In the genomic region with DNA sequence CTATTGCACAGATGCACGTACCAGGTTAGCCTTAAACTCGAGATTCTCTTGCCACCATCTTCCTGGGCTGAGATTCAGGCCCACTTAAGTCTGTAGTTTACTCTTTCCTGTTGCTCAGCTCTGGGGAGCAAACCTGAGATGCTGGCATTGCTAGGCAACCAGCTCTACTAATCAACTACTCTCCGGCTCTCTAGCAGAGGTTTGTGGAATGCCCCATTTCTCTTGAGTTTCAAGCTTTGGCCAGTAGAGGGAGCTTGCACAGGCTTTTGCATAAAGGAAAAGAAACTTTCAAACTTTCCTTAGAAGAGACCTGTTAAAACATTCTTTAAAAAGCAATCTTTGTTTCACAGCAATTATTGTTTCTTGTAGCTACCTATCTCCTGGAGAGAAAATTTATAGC, we compare ENCODE assay signal across 10 mouse cellular contexts. TPM values are rescaled to one million over a fixed set of nuclear protein-coding genes. Genes with fewer than 3 reads are reported as not detected.
A peak's percentile ranks its signal among the peaks of the same experiment; 100 is the strongest.
DNase-seq lines count a peak whose midpoint lies in the region; ATAC-seq and TF ChIP-seq lines count a peak whose summit lies in the region.
"Had no signal": no experiment of that assay in that cellular context is flagged by ENCODE, and none has a peak within 500 bp of the region (broad histone marks: within the 10 kb centered on the region; RNA-seq: fewer than 3 reads in every experiment).

No protein-coding gene starts in this region.

- WGBS in heart, embryonic 10.5 days: 32% methylated on average over 3 of the region's 3 CpGs
- 33% methylated on average over 3 of the region's 3 CpGs for WGBS in heart, embryonic 12.5 days
- 35% methylated on average over 3 of the region's 3 CpGs for WGBS in hindbrain, embryonic 11.5 days
- 33% methylated on average over 3 of the region's 3 CpGs for WGBS in midbrain, embryonic 14.5 days
- WGBS in thymus, adult 2 months: 43% methylated on average over 3 of the region's 3 CpGs

- no peak overlapping the region for H3K27ac ChIP-seq in heart, embryonic 10.5 days
- H3K27ac ChIP-seq in heart, embryonic 12.5 days (ENCODE audit: poor library complexity, severe bottlenecking): no peak overlapping the region
- H3K27ac ChIP-seq in hindbrain, embryonic 11.5 days (ENCODE audit: low read depth, low read length): no peak overlapping the region
- H3K27ac ChIP-seq in midbrain, embryonic 14.5 days (replicated peaks; ENCODE audit: low read depth, low read length): no peak overlapping the region
- no peak overlapping the region for H3K27ac ChIP-seq in thymus, adult 2 months (ENCODE audit: control insufficient read depth, insufficient read depth, low read length)
- H3K27ac ChIP-seq: liver, embryonic 13.5 days had no signal

- no peak overlapping the region for H3K4me2 ChIP-seq in heart, embryonic 12.5 days
- no peak overlapping the region for H3K4me2 ChIP-seq in hindbrain, embryonic 11.5 days (replicated peaks; ENCODE audit: low read depth, low read length)
- no peak overlapping the region for H3K4me2 ChIP-seq in midbrain, embryonic 14.5 days (ENCODE audit: low read length)
- H3K4me2 ChIP-seq: liver, embryonic 13.5 days had no signal

- no peak overlapping the region for H3K4me3 ChIP-seq in heart, embryonic 10.5 days
- no peak overlapping the region for H3K4me3 ChIP-seq in heart, embryonic 12.5 days
- no peak overlapping the region for H3K4me3 ChIP-seq in hindbrain, embryonic 11.5 days (ENCODE audit: low read depth, low read length)
- no peak overlapping the region for H3K4me3 ChIP-seq in midbrain, embryonic 14.5 days (replicated peaks; ENCODE audit: low read depth, low read length)
- H3K4me3 ChIP-seq in thymus, adult 2 months (ENCODE audit: control insufficient read depth, insufficient read depth, low read length): no peak overlapping the region
- H3K4me3 ChIP-seq: liver, embryonic 13.5 days had no signal

- H3K4me1 ChIP-seq in heart, embryonic 10.5 days: no peaks in the 10 kb centered on the region
- H3K4me1 ChIP-seq in heart, embryonic 12.5 days (replicated peaks): no peaks in the 10 kb centered on the region
- H3K4me1 ChIP-seq in hindbrain, embryonic 11.5 days (replicated peaks; ENCODE audit: control insufficient read depth, insufficient read depth, low read length): no peaks in the 10 kb centered on the region
- H3K4me1 ChIP-seq in midbrain, embryonic 14.5 days (ENCODE audit: control insufficient read depth, insufficient read depth, low read length): no peaks in the 10 kb centered on the region
- H3K4me1 ChIP-seq in thymus, adult 2 months (replicated peaks; ENCODE audit: control insufficient read depth, insufficient read depth, low read length): no peaks in the 10 kb centered on the region
- H3K4me1 ChIP-seq: liver, embryonic 13.5 days had no signal

- no peaks in the 10 kb centered on the region for H3K9me3 ChIP-seq in heart, embryonic 10.5 days
- no peaks in the 10 kb centered on the region for H3K9me3 ChIP-seq in heart, embryonic 12.5 days (replicated peaks)
- no peaks in the 10 kb centered on the region for H3K9me3 ChIP-seq in hindbrain, embryonic 11.5 days (ENCODE audit: control insufficient read depth, low read length)
- H3K9me3 ChIP-seq in midbrain, embryonic 14.5 days (ENCODE audit: control insufficient read depth, low read length): no peaks in the 10 kb centered on the region
- H3K9me3 ChIP-seq: liver, embryonic 13.5 days had no signal

- TF ChIP-seq CTCF in thymus, adult 2 months (IDR thresholded peaks at IDR 0.05; ENCODE audit: borderline replicate concordance, control insufficient read depth, extremely low read depth, insufficient read depth, low read length, poor library complexity): no peak

- no peak overlapping the region for H3K9ac ChIP-seq in heart, embryonic 12.5 days
- H3K9ac ChIP-seq in hindbrain, embryonic 11.5 days (ENCODE audit: low read depth, low read length): no peak overlapping the region
- no peak overlapping the region for H3K9ac ChIP-seq in midbrain, embryonic 14.5 days (replicated peaks; ENCODE audit: low read length)
- H3K9ac ChIP-seq: liver, embryonic 13.5 days had no signal

- DNase-seq in heart, embryonic 10.5 days (ENCODE audit: low spot score): peak; percentile 77
- DNase-seq in NIH3T3 (ENCODE audit: low read depth): peak; percentile 79
- peak; percentile 85 for DNase-seq in embryo, embryonic 11 days
- peak; percentile 79 for DNase-seq in hindbrain, embryonic 11.5 days (ENCODE audit: low spot score)
- peak; percentile 59 to 76 for DNase-seq in left cerebral cortex, postnatal 10 days (ENCODE audit: extremely low spot score in 1 of 2, low spot score in 2 of 2)
- DNase-seq in midbrain, embryonic 14.5 days: peak; percentile 89
- DNase-seq in thymus, adult 2 months: peak; percentile 59
- DNase-seq: liver, embryonic 13.5 days had no signal

- no peaks in the 10 kb centered on the region for H3K36me3 ChIP-seq in heart, embryonic 10.5 days
- H3K36me3 ChIP-seq in heart, embryonic 12.5 days: no peaks in the 10 kb centered on the region
- H3K36me3 ChIP-seq in hindbrain, embryonic 11.5 days (ENCODE audit: control insufficient read depth, insufficient read depth, low read length): no peaks in the 10 kb centered on the region
- H3K36me3 ChIP-seq in midbrain, embryonic 14.5 days (ENCODE audit: control insufficient read depth, insufficient read depth, low read length): no peaks in the 10 kb centered on the region
- no peaks in the 10 kb centered on the region for H3K36me3 ChIP-seq in thymus, adult 2 months (ENCODE audit: control insufficient read depth, insufficient read depth, low read length)
- H3K36me3 ChIP-seq: liver, embryonic 13.5 days had no signal

- no peak for TF ChIP-seq POLR2A in thymus, adult 2 months (IDR thresholded peaks at IDR 0.05; ENCODE audit: control insufficient read depth, extremely low read depth, insufficient read depth, low read length, poor library complexity)

- no peak for ATAC-seq in heart, embryonic 12.5 days (ENCODE audit: insufficient number of reproducible peaks, low FRiP score)
- no peak for ATAC-seq in hindbrain, embryonic 11.5 days (ENCODE audit: low FRiP score)
- 0 out of 2 replicates have a peak, but pooled peaks have one; percentile 60 for ATAC-seq in midbrain, embryonic 14.5 days (ENCODE audit: low FRiP score, low TSS enrichment)

- intact Hi-C loops in left cerebral cortex, postnatal 10 days (cut with DNase I): no loop called here

- H3K27me3 ChIP-seq in heart, embryonic 10.5 days (ENCODE audit: insufficient read depth, poor library complexity, severe bottlenecking): peaks cover 10% of the 10 kb centered on the region; the same call in 1 of the 2 replicates
- peaks cover 8% of the 10 kb centered on the region for H3K27me3 ChIP-seq in heart, embryonic 12.5 days (replicated peaks)
- no peaks in the 10 kb centered on the region for H3K27me3 ChIP-seq in hindbrain, embryonic 11.5 days (ENCODE audit: control insufficient read depth, insufficient read depth, low read length)
- H3K27me3 ChIP-seq in midbrain, embryonic 14.5 days (ENCODE audit: control insufficient read depth, insufficient read depth, low read length): no peaks in the 10 kb centered on the region
- no peaks in the 10 kb centered on the region for H3K27me3 ChIP-seq in thymus, adult 2 months (ENCODE audit: control insufficient read depth, insufficient read depth, low read length)

RNA-seq across cellular contexts. Expression of a gene that starts 19.8 kb away (rescaled TPM):
- 0.11 TPM in 1 of 2 replicates, not detected in the other for polyA plus RNA-seq in heart, embryonic 10.5 days (2016; fragmentation: Nextera tagmentation; extraction: Ambion mirVana)
- polyA plus RNA-seq in heart, embryonic 12.5 days (2016; fragmentation: Nextera tagmentation; extraction: Ambion mirVana): not detected in 2 replicates
- polyA plus RNA-seq in hindbrain, embryonic 11.5 days (2014; fragmentation: Nextera tagmentation; extraction: Ambion mirVana): not detected in 2 replicates
- under 1 TPM in 1 of 2 experiments, not detected in 1; 0.26 TPM for total RNA-seq in left cerebral cortex, postnatal 10 days (2021)
- polyA plus RNA-seq in midbrain, embryonic 14.5 days (2014; fragmentation: Nextera tagmentation; extraction: Ambion mirVana): not detected in 2 replicates
- polyA plus RNA-seq in thymus, adult 2 months (2012; rRNA removed): not detected in 2 replicates
- total RNA-seq: adrenal gland, adult 18-20 months had no signal
- polyA plus RNA-seq: liver, embryonic 13.5 days had no signal

RNA-seq across cellular contexts. Expression of a gene that starts 19.9 kb away (rescaled TPM):
- polyA plus RNA-seq in heart, embryonic 10.5 days (2016; fragmentation: Nextera tagmentation; extraction: Ambion mirVana): 26.4 and 31.0 TPM in 2 replicates
- polyA plus RNA-seq in heart, embryonic 12.5 days (2016; fragmentation: Nextera tagmentation; extraction: Ambion mirVana): 26.8 and 28.2 TPM in 2 replicates
- 41.2 and 45.8 TPM in 2 replicates for polyA plus RNA-seq in hindbrain, embryonic 11.5 days (2014; fragmentation: Nextera tagmentation; extraction: Ambion mirVana)
- total RNA-seq in left cerebral cortex, postnatal 10 days (2021): 10 to 100 TPM; 45.1 to 46.5 TPM
- polyA plus RNA-seq in midbrain, embryonic 14.5 days (2014; fragmentation: Nextera tagmentation; extraction: Ambion mirVana): 56.2 and 63.1 TPM in 2 replicates
- 25.7 and 25.9 TPM in 2 replicates for polyA plus RNA-seq in thymus, adult 2 months (2012; rRNA removed)

RNA-seq across cellular contexts. Expression of a gene that starts 46.3 kb away (rescaled TPM):
- 0.11 and 0.12 TPM in 2 replicates for polyA plus RNA-seq in heart, embryonic 10.5 days (2016; fragmentation: Nextera tagmentation; extraction: Ambion mirVana)
- polyA plus RNA-seq in heart, embryonic 12.5 days (2016; fragmentation: Nextera tagmentation; extraction: Ambion mirVana): not detected in 2 replicates
- 0.25 TPM in 1 of 2 replicates, not detected in the other for polyA plus RNA-seq in hindbrain, embryonic 11.5 days (2014; fragmentation: Nextera tagmentation; extraction: Ambion mirVana)
- under 1 TPM; 0.41 to 0.77 TPM for total RNA-seq in left cerebral cortex, postnatal 10 days (2021)
- 0.24 and 0.36 TPM in 2 replicates for polyA plus RNA-seq in midbrain, embryonic 14.5 days (2014; fragmentation: Nextera tagmentation; extraction: Ambion mirVana)
- 0.77 and 1.1 TPM in 2 replicates for polyA plus RNA-seq in thymus, adult 2 months (2012; rRNA removed)
- polyA plus RNA-seq: liver, embryonic 13.5 days had no signal
